Mouse (Mus musculus): ENCODE measurements at regions not wholly inside any gene's neighbourhood (a gene's known extent, or its start where the extent isn't known, plus 50 kb on each side); places are given as distances from the start of the nearest gene placed in this dataset.

DNA sequence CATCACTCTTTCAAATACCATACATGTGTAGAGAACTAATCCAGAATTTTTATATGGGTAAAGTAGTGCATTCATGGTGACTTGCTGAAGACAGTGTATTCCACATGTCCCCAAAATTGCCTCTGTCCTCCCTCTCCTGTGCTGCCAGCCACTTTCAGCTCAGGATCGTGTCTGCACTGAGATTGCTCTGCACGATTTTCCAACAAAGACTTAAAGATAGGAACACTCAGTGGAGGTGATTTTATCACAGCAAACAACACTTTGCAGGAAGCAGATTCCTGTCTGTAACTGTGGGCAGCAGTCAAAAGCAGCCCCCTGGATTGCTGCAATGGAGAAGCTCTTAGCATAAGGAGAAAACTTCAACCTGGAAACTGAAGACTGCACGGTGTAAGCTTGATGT is 438.8 kb downstream of the Hs3st1 start:
- no peak overlapping the region for H3K4me3 ChIP-seq (replicated peaks; ENCODE audit: low read depth, low read length)
- ATAC-seq (replicated peaks; ENCODE audit: low FRiP score, low read depth) (no peak), DNase-seq (ENCODE audit: low spot score) (no peak)
- H3K4me1 ChIP-seq (replicated peaks; ENCODE audit: insufficient read depth, low read length) = no peaks in the 10 kb centered on the region
- no peak overlapping the region for H3K4me2 ChIP-seq (ENCODE audit: low read length)
- H3K9ac ChIP-seq (ENCODE audit: low read depth, low read length) = no peak overlapping the region
- no peaks in the 10 kb centered on the region for H3K9me3 ChIP-seq (replicated peaks; ENCODE audit: low read length)
- 77% methylated on average over 3 of the region's 3 CpGs for WGBS
- no peak overlapping the region for H3K27ac ChIP-seq
- no peaks in the 10 kb centered on the region for H3K27me3 ChIP-seq (ENCODE audit: insufficient read depth, low read length)
- no peak for TF ChIP-seq CTCF (IDR thresholded peaks at IDR 0.05; ENCODE audit: low read depth)
- no peaks in the 10 kb centered on the region for H3K36me3 ChIP-seq (ENCODE audit: insufficient read depth, low read length)

- H3K36me3 ChIP-seq (ENCODE audit: insufficient read depth, low read length) = no peaks in the 10 kb centered on the region
- H3K27ac ChIP-seq = no peak overlapping the region
- no peak overlapping the region for H3K9ac ChIP-seq (ENCODE audit: low read depth, low read length)
- ATAC-seq (replicated peaks; ENCODE audit: low FRiP score, low read depth) = no peak
- no peak for DNase-seq (ENCODE audit: low spot score)
- H3K27me3 ChIP-seq (ENCODE audit: insufficient read depth, low read length) = no peaks in the 10 kb centered on the region
- TF ChIP-seq CTCF (IDR thresholded peaks at IDR 0.05; ENCODE audit: low read depth) = no peak
- H3K9me3 ChIP-seq (replicated peaks; ENCODE audit: low read length) = no peaks in the 10 kb centered on the region
- no peak overlapping the region for H3K4me2 ChIP-seq (ENCODE audit: low read length)
- 95% methylated on average over 4 of the region's 4 CpGs for WGBS
- no peaks in the 10 kb centered on the region for H3K4me1 ChIP-seq (replicated peaks; ENCODE audit: insufficient read depth, low read length)
- no peak overlapping the region for H3K4me3 ChIP-seq (replicated peaks; ENCODE audit: low read depth, low read length)
These were observed 434.6 kb upstream of the Clnk start for GRCm38 (mm10) chr5:39311211-39311610.

DNA sequence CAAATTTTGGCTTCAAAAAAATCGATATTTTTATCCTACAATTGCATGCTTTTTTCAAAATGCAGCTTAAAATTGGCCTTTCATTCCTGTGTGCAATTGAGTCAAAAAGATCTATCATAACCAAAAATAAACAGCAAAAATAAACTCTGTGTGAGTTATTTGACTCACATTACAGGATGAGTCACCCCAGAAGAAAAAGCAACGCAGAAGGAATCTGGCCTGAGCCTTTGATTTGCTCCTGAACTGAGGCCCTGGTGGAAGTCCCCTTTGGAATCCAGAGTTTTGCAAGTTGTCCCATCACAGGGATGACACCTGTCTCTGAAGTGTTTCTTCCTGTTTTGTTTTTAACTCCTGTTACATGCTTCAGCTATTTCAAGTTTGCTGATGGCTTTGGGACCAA is 429.2 kb upstream of the Clnk start:
- Histone ChIP-seq H3K9me3 (replicated peaks; ENCODE audit: low read length) (no peaks in the 10 kb centered on the region), H3K4me2 (ENCODE audit: low read length) (no peak overlapping the region), H3K9ac (ENCODE audit: low read depth, low read length) (no peak overlapping the region), H3K4me1 (replicated peaks; ENCODE audit: insufficient read depth, low read length) (no peaks in the 10 kb centered on the region), H3K4me3 (replicated peaks; ENCODE audit: low read depth, low read length) (no peak overlapping the region), H3K36me3 (ENCODE audit: insufficient read depth, low read length) (no peaks in the 10 kb centered on the region), H3K27ac (no peak overlapping the region), H3K27me3 (ENCODE audit: insufficient read depth, low read length) (no peaks in the 10 kb centered on the region)
- DNase-seq (ENCODE audit: low spot score) (no peak), ATAC-seq (replicated peaks; ENCODE audit: low FRiP score, low read depth) (no peak)
- 62% methylated on average over 2 of the region's 2 CpGs for WGBS
- TF ChIP-seq CTCF (IDR thresholded peaks at IDR 0.05; ENCODE audit: low read depth) = no peak

DNA sequence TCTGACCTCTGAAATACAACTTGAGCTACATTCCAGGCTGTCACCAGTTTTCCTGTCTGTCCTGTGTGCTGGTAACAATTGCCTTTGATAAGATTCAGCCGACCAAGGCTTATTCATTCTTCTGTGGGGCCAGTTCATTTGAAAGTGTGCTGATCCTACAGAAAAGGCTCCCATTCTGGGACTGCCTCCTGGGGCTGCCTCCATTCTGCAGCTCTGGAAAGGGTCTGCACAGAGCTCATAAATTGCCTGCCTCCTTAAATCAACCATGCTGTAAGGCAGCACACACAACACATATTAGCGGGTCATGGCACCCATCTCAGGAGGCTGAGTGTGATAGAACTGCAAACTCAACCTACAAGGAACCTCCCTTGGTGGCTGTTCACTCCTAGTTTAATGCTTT is 416.2 kb upstream of the Clnk start:
- Histone ChIP-seq H3K4me3 (replicated peaks; ENCODE audit: low read depth, low read length) (no peak overlapping the region), H3K4me2 (ENCODE audit: low read length) (no peak overlapping the region), H3K9me3 (replicated peaks; ENCODE audit: low read length) (no peaks in the 10 kb centered on the region), H3K27ac (no peak overlapping the region), H3K36me3 (ENCODE audit: insufficient read depth, low read length) (no peaks in the 10 kb centered on the region), H3K27me3 (ENCODE audit: insufficient read depth, low read length) (no peaks in the 10 kb centered on the region), H3K9ac (ENCODE audit: low read depth, low read length) (no peak overlapping the region), H3K4me1 (replicated peaks; ENCODE audit: insufficient read depth, low read length) (no peaks in the 10 kb centered on the region)
- no peak for TF ChIP-seq CTCF (IDR thresholded peaks at IDR 0.05; ENCODE audit: low read depth)
- WGBS = 47% methylated on average over 2 of the region's 2 CpGs
- ATAC-seq (replicated peaks; ENCODE audit: low FRiP score, low read depth) = no peak
- peak; percentile 14 for DNase-seq (ENCODE audit: low spot score)

DNA sequence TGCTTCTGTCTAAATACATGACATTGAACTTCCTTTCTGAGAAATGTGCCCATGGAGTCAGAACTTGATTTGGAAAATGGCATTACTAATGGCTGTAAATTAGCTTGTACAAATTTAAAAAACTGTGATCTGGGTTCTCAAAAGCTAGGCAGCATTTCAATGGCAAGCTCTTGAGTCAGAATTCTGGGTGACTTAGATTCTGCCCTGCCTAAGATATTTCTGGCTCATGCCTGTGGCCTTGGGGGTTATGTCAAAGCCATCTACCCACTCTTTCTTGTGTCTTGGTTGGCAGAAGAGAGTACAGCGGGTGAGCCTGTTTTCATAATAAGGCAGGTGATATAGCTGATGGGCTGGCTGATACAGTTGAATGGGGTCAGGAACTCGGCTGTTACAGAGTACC is 404.4 kb upstream of the Clnk start:
- Histone ChIP-seq H3K27ac (no peak overlapping the region), H3K9ac (ENCODE audit: low read depth, low read length) (no peak overlapping the region), H3K4me3 (replicated peaks; ENCODE audit: low read depth, low read length) (no peak overlapping the region), H3K4me1 (replicated peaks; ENCODE audit: insufficient read depth, low read length) (no peaks in the 10 kb centered on the region), H3K9me3 (replicated peaks; ENCODE audit: low read length) (no peaks in the 10 kb centered on the region), H3K36me3 (ENCODE audit: insufficient read depth, low read length) (no peaks in the 10 kb centered on the region), H3K27me3 (ENCODE audit: insufficient read depth, low read length) (no peaks in the 10 kb centered on the region), H3K4me2 (ENCODE audit: low read length) (no peak overlapping the region)
- WGBS = 84% methylated on average over 2 of the region's 2 CpGs
- DNase-seq (ENCODE audit: low spot score) (no peak), ATAC-seq (replicated peaks; ENCODE audit: low FRiP score, low read depth) (no peak)
- no peak for TF ChIP-seq CTCF (IDR thresholded peaks at IDR 0.05; ENCODE audit: low read depth)

DNA sequence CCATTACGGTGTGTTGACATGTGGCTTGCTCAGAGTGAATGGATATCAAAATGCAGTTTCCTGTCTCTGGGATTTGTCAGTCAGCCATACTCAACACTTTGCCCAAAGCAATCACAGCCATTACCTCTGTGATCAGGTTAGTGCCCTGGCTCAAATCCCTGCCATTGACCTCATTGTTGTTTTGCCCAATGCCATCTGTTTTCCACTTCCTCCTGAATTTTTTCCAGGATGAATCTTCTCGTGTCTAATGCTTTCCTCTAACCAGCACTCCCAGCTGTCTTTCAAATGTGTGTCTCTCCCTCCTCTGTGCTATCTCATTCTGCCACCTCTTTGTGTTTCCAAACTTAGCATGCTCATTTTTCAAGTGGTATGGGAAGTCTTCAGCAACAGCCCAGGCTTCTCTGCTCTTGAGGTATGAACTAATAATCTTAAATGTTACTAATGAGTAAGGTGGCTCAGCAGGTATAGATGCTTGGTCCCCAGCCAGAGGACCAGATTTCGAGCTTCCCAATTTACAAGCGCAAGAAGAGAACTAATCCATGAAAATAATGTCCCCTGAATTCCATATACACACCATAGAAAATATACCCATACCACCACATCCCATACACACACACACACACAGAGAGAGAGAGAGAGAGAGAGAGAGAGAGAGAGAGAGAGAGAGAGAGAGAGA is 397.2 kb upstream of the Clnk start:
- WGBS = 69% methylated on average over 4 of the region's 4 CpGs

DNA sequence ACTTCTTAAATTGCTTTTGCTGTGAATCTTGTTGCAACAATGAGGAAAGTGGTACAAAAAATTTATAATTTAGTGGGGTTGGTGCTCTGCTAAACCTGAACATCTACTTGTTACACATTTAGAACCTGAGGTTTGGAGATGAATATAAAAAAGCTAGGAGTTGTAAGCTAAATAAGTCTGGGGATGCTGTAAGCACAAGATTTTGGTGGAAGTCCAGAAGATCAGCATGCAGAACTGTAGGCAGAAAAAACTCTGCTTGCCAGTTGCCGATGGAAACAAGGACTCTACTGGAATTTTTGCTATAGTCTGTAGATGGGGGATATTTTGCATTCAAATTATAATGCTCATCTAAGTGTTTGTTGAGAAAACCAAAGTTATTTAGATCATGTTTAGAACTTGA is 390.5 kb upstream of the Clnk start:
- H3K27me3 ChIP-seq (ENCODE audit: insufficient read depth, low read length) = no peaks in the 10 kb centered on the region
- no peak overlapping the region for H3K9ac ChIP-seq (ENCODE audit: low read depth, low read length)
- H3K4me3 ChIP-seq (replicated peaks; ENCODE audit: low read depth, low read length) = no peak overlapping the region
- H3K9me3 ChIP-seq (replicated peaks; ENCODE audit: low read length) = no peaks in the 10 kb centered on the region
- DNase-seq (ENCODE audit: low spot score) (no peak), ATAC-seq (replicated peaks; ENCODE audit: low FRiP score, low read depth) (no peak)
- H3K36me3 ChIP-seq (ENCODE audit: insufficient read depth, low read length) = no peaks in the 10 kb centered on the region
- H3K4me2 ChIP-seq (ENCODE audit: low read length) = no peak overlapping the region
- no peak for TF ChIP-seq CTCF (IDR thresholded peaks at IDR 0.05; ENCODE audit: low read depth)
- H3K27ac ChIP-seq = no peak overlapping the region
- no peaks in the 10 kb centered on the region for H3K4me1 ChIP-seq (replicated peaks; ENCODE audit: insufficient read depth, low read length)
- WGBS = 92% methylated on average over 1 of the region's 1 CpGs

More for the DNA sequence above, 397.2 kb upstream of the Clnk start:
- H3K27ac ChIP-seq = no peak overlapping the region
- no peak overlapping the region for H3K4me3 ChIP-seq (replicated peaks; ENCODE audit: low read depth, low read length)
- H3K36me3 ChIP-seq (ENCODE audit: insufficient read depth, low read length) = no peaks in the 10 kb centered on the region
- H3K9ac ChIP-seq (ENCODE audit: low read depth, low read length) = no peak overlapping the region
- H3K27me3 ChIP-seq (ENCODE audit: insufficient read depth, low read length) = no peaks in the 10 kb centered on the region
- no peaks in the 10 kb centered on the region for H3K4me1 ChIP-seq (replicated peaks; ENCODE audit: insufficient read depth, low read length)
- TF ChIP-seq CTCF (IDR thresholded peaks at IDR 0.05; ENCODE audit: low read depth) = no peak
- H3K9me3 ChIP-seq (replicated peaks; ENCODE audit: low read length) = no peaks in the 10 kb centered on the region
- no peak for DNase-seq (ENCODE audit: low spot score)
- H3K4me2 ChIP-seq (ENCODE audit: low read length) = no peak overlapping the region
- ATAC-seq (replicated peaks; ENCODE audit: low FRiP score, low read depth) = no peak
